Mouse (Mus musculus): ENCODE results near the gene Pla2g7. TPM values are rescaled to one million over a fixed set of nuclear protein-coding genes. Genes with fewer than 3 reads are reported as not detected.
A peak's percentile ranks its signal among the peaks of the same experiment; 100 is the strongest.

Gene Pla2g7
- total and polyA plus RNA-seq, 2 experiments from 2014 or later: 115 to 313 TPM

DNA sequence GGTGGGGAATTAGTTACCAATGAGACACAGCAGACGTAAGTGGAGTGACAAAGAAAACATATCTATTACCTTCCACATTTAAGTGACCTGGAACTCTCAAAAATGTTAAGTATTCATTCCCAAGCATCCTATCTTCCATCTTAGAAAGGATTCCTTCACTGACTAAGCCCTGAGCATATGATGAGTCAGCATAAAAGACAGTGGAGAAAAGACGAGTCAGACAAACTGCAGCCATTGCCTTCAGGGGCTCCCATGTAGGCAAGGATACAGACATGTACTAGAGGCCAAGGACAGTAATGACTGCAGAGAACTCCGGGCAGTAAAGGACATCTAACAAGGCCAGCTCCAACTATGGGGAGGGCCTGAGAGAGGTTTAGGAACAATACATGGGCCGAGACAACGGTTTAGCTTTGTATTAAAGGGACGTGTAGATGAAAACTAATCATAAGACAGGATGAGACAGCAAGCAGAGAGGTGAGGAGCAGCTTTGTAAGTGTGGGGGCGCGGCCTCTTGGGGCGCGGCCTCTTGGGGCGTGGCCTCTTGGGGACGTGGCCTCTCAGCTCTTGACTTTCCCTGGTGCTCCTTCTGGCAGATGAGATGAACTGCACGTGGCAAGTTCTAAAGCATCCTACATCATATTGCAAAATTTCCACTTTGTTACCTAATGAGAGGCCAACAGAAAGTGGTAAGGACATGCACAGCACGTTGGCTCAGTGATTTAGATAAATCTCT lies 83.6 kb downstream of the Pla2g7 start:
- no peak for TF ChIP-seq CTCF (IDR thresholded peaks at IDR 0.05; ENCODE audit: low read depth)
- no peak for DNase-seq (ENCODE audit: low spot score)
- no peak overlapping the region for H3K4me2 ChIP-seq (ENCODE audit: low read depth, low read length)
- no peak overlapping the region for H3K9ac ChIP-seq (replicated peaks; ENCODE audit: low read length)
- no peak overlapping the region for H3K4me3 ChIP-seq (ENCODE audit: low read length)
- H3K27me3 ChIP-seq (ENCODE audit: insufficient read depth, low read length): no peaks in the 10 kb centered on the region
- peak; percentile 36; the same call in 1 of the 2 replicates for ATAC-seq
- H3K27ac ChIP-seq: no peak overlapping the region
- H3K4me1 ChIP-seq (ENCODE audit: insufficient read depth, low read length): no peaks in the 10 kb centered on the region
- no peaks in the 10 kb centered on the region for H3K9me3 ChIP-seq (ENCODE audit: low read length)
- WGBS: 76% methylated on average over 14 of the region's 14 CpGs
- H3K36me3 ChIP-seq (ENCODE audit: insufficient read depth, low read length): peaks cover 19% of the 10 kb centered on the region; the same call in 1 of the 2 replicates

Other genes with a start within 250 kb of the Pla2g7 start
- 17.3 and 24.1 TPM in 2 replicates for gene Adgrf5, start 207.6 kb upstream of the Pla2g7 start, total RNA-seq (2014; rRNA removed)
- 3.7 and 3.9 TPM in 2 replicates for gene Adgrf5, start 207.6 kb upstream of the Pla2g7 start, polyA plus RNA-seq (2015; fragmentation: Nextera tagmentation; extraction: Ambion mirVana)
- 0.43 TPM in 1 of 2 replicates, not detected in the other for gene Mep1a, start 65.3 kb upstream of the Pla2g7 start, total RNA-seq (2014; rRNA removed)
- gene Mep1a, start 65.3 kb upstream of the Pla2g7 start, polyA plus RNA-seq (2015; fragmentation: Nextera tagmentation; extraction: Ambion mirVana): 0.13 and 0.15 TPM in 2 replicates
- gene Ankrd66, start 24.5 kb upstream of the Pla2g7 start, total RNA-seq (2014; rRNA removed): 0.10 TPM in 1 of 2 replicates, not detected in the other
- 1.2 and 1.9 TPM in 2 replicates for gene Ankrd66, start 24.5 kb upstream of the Pla2g7 start, polyA plus RNA-seq (2015; fragmentation: Nextera tagmentation; extraction: Ambion mirVana)
- 1.6 and 3.5 TPM in 2 replicates for gene Tdrd6, start 62.2 kb downstream of the Pla2g7 start, total RNA-seq (2014; rRNA removed)
- 0.43 and 0.79 TPM in 2 replicates for gene Tdrd6, start 62.2 kb downstream of the Pla2g7 start, polyA plus RNA-seq (2015; fragmentation: Nextera tagmentation; extraction: Ambion mirVana)
- 41.8 and 45.1 TPM in 2 replicates for gene Slc25a27, start 99.1 kb downstream of the Pla2g7 start, total RNA-seq (2014; rRNA removed)
- 70.6 and 71.4 TPM in 2 replicates for gene Slc25a27, start 99.1 kb downstream of the Pla2g7 start, polyA plus RNA-seq (2015; fragmentation: Nextera tagmentation; extraction: Ambion mirVana)
- 1.2 and 1.9 TPM in 2 replicates for gene Cyp39a1, start 99.3 kb downstream of the Pla2g7 start, total RNA-seq (2014; rRNA removed)
- gene Cyp39a1, start 99.3 kb downstream of the Pla2g7 start, polyA plus RNA-seq (2015; fragmentation: Nextera tagmentation; extraction: Ambion mirVana): 13.3 and 16.0 TPM in 2 replicates
- gene Rcan2, start 233.3 kb downstream of the Pla2g7 start, total RNA-seq (2014; rRNA removed): 124 and 132 TPM in 2 replicates
- gene Rcan2, start 233.3 kb downstream of the Pla2g7 start, polyA plus RNA-seq (2015; fragmentation: Nextera tagmentation; extraction: Ambion mirVana): 86.4 and 102 TPM in 2 replicates